Comparison of ENCODE assay signal across 8 mouse cellular contexts in genomic region chr13:62623577-62624276, GRCm38 (mm10). TPM values are rescaled to one million over a fixed set of nuclear protein-coding genes. Genes with fewer than 3 reads are reported as not detected.
DNase-seq lines count a peak whose midpoint lies in the region; ATAC-seq and TF ChIP-seq lines count a peak whose summit lies in the region.
"Not testable (repeated sequence)": the region's sequence is repeated elsewhere in the genome, so short reads cannot be mapped to it uniquely, and the experiment has no call there.

6720489N17Rik (minus strand) TSS chr13:62624182.

- TF ChIP-seq EP300 in MEL (IDR thresholded peaks at IDR 0.05; ENCODE audit: low read depth in 1 of 2, low read length in 2 of 2); liver, postnatal 0 days (IDR thresholded peaks at IDR 0.05; ENCODE audit: low read depth): not testable (repeated sequence)

- not testable (repeated sequence) for TF ChIP-seq CTCF in MEL (IDR thresholded peaks at IDR 0.05 in 2 of 3, conservative IDR thresholded peaks at IDR 0.05 in 1 of 3; ENCODE audit: control insufficient read depth in 1 of 3, insufficient read depth in 1 of 3, low read depth in 2 of 3, low read length in 3 of 3, poor library complexity in 1 of 3, severe bottlenecking in 1 of 3); liver, postnatal 0 days (IDR thresholded peaks at IDR 0.05; ENCODE audit: low read depth)

- intact Hi-C loops in heart, postnatal 14 days (cut with DNase I), result loop anchor here (2.0 to 10.0 kb wide), 2 partner anchors 141 to 233 kb away; partner anchors contain the start of gene Platr25

- not testable (repeated sequence) for H3K79me2 ChIP-seq in MEL (ENCODE audit: control insufficient read depth, insufficient read depth, low read length, poor library complexity)

- peak within 1 kb of the TSS; percentile 63 for H3K27ac ChIP-seq in MEL (ENCODE audit: control insufficient read depth, low read depth, low read length)
- not testable (repeated sequence) for H3K27ac ChIP-seq in forebrain, embryonic 15.5 days (replicated peaks); liver, postnatal 0 days (ENCODE audit: low read depth); neural tube, embryonic 13.5 days (replicated peaks)

- peak; percentile 95 for DNase-seq in MEL (ENCODE audit: low read depth, low spot score)
- peak; percentile 54 to 75 for DNase-seq in cerebellum, adult 18-20 months
- DNase-seq in heart, postnatal 14 days, result peak; percentile 71 to 79
- peak; percentile 76 for DNase-seq in large intestine, adult 2 months (ENCODE audit: low read depth, low spot score)
- peak; percentile 73 for DNase-seq in liver, postnatal 0 days
- peak; percentile 50 for DNase-seq in telencephalon, adult 2 months (ENCODE audit: low read depth, low spot score)

- not testable (repeated sequence) for H3K27me3 ChIP-seq in MEL (ENCODE audit: control insufficient read depth in 1 of 2, insufficient read depth in 2 of 2, low read length in 2 of 2); forebrain, embryonic 15.5 days; liver, postnatal 0 days (ENCODE audit: insufficient read depth, low read length); neural tube, embryonic 13.5 days

- H3K4me2 ChIP-seq in forebrain, embryonic 15.5 days (replicated peaks), result peak within 1 kb of the TSS; percentile 56
- H3K4me2 ChIP-seq in liver, postnatal 0 days (ENCODE audit: low read depth, low read length), result peak within 1 kb of the TSS; percentile 64
- H3K4me2 ChIP-seq in neural tube, embryonic 13.5 days, result peak within 1 kb of the TSS; percentile 58

- not testable (repeated sequence) for H3K36me3 ChIP-seq in MEL (ENCODE audit: control insufficient read depth in 1 of 2, insufficient read depth in 2 of 2, low read length in 2 of 2); forebrain, embryonic 15.5 days; liver, postnatal 0 days (replicated peaks; ENCODE audit: insufficient read depth, low read length); neural tube, embryonic 13.5 days

- TF ChIP-seq POLR2A in MEL (IDR thresholded peaks at IDR 0.05; ENCODE audit: control insufficient read depth in 1 of 2, insufficient read depth in 1 of 2, low read depth in 1 of 2, low read length in 2 of 2, poor library complexity in 1 of 2), result peak in 1 of 2 experiments; percentile 72; a peak in 2 of 4 replicates

- ATAC-seq in forebrain, embryonic 15.5 days (replicated peaks), result peak; percentile 100
- peak; percentile 100 for ATAC-seq in liver, postnatal 0 days
- ATAC-seq in neural tube, embryonic 13.5 days (ENCODE audit: low read depth), result peak; percentile 100

- H3K4me1 ChIP-seq in MEL (ENCODE audit: control insufficient read depth in 1 of 2, insufficient read depth in 2 of 2, low read length in 2 of 2); forebrain, embryonic 15.5 days; liver, postnatal 0 days (ENCODE audit: insufficient read depth); neural tube, embryonic 13.5 days (replicated peaks): not testable (repeated sequence)

- H3K4me3 ChIP-seq in MEL (ENCODE audit: control insufficient read depth in 1 of 2, insufficient read depth in 1 of 2, low read depth in 2 of 2, low read length in 2 of 2), result peak within 1 kb of the TSS; percentile 56 to 77
- peak within 1 kb of the TSS; percentile 53 for H3K4me3 ChIP-seq in forebrain, embryonic 15.5 days
- H3K4me3 ChIP-seq in liver, postnatal 0 days (ENCODE audit: low read depth, low read length), result peak within 1 kb of the TSS; percentile 48
- H3K4me3 ChIP-seq in neural tube, embryonic 13.5 days, result peak within 1 kb of the TSS; percentile 51

- TF ChIP-seq RAD21 in MEL (IDR thresholded peaks at IDR 0.05; ENCODE audit: low read depth, low read length), result not testable (repeated sequence)

- H3K9ac ChIP-seq in MEL (ENCODE audit: control insufficient read depth, low read depth, low read length, poor library complexity, severe bottlenecking), result peak within 1 kb of the TSS; percentile 54
- H3K9ac ChIP-seq in forebrain, embryonic 15.5 days (replicated peaks), result peak within 1 kb of the TSS; percentile 61
- peak within 1 kb of the TSS; percentile 48; the same call in 1 of the 2 replicates for H3K9ac ChIP-seq in liver, postnatal 0 days (replicated peaks)
- peak within 1 kb of the TSS; percentile 66 for H3K9ac ChIP-seq in neural tube, embryonic 13.5 days

- under 1% methylated on average over 15 of the region's 15 CpGs for WGBS in forebrain, embryonic 15.5 days
- WGBS in large intestine, adult 2 months, result under 1% methylated on average over 15 of the region's 15 CpGs
- WGBS in liver, postnatal 0 days (ENCODE audit: insufficient replicate concordance), result 3% methylated on average over 15 of the region's 15 CpGs
- WGBS in neural tube, embryonic 13.5 days, result under 1% methylated on average over 15 of the region's 15 CpGs

- not testable (repeated sequence) for H3K9me3 ChIP-seq in MEL (replicated peaks; ENCODE audit: insufficient read depth, low read length); forebrain, embryonic 15.5 days; liver, postnatal 0 days (ENCODE audit: low read length); neural tube, embryonic 13.5 days

TF ChIP-seq in MEL, 35 proteins besides CTCF, POLR2A, EP300 and RAD21:
- TF ChIP-seq NELFE (IDR thresholded peaks at IDR 0.05; ENCODE audit: low read depth, low read length) (peak; percentile 66; the same call in 1 of the 2 replicates), TBP (IDR thresholded peaks at IDR 0.05; ENCODE audit: low read depth, low read length) (peak; percentile 49; the same call in 1 of the 2 replicates)

RNA-seq across cellular contexts. Expression of gene 6720489N17Rik, which starts in this region (rescaled TPM):
- 6.7 TPM in 2 replicates for total RNA-seq in MEL (2012; rRNA removed)
- polyA plus RNA-seq in MEL (2012; ENCODE audit: insufficient read depth in 1 of 2, insufficient read length in 2 of 2, low read depth in 1 of 2, low replicate concordance in 2 of 2, missing spikeins in 1 of 2), result 100 to 1,000 TPM in 1 of 2 experiments, 1 to 10 TPM in 1; 6.2 to 159 TPM
- 9.8 and 12.4 TPM in 2 replicates for polyA plus RNA-seq in forebrain, embryonic 15.5 days (2015; fragmentation: Nextera tagmentation; extraction: Ambion mirVana)
- total RNA-seq in heart, postnatal 14 days (2021), result 1 to 10 TPM; 1.0 to 1.2 TPM
- 0.19 and 0.36 TPM in 2 replicates for polyA plus RNA-seq in large intestine, adult 2 months (2012; rRNA removed)
- 1.3 and 1.4 TPM in 2 replicates for polyA plus RNA-seq in liver, postnatal 0 days (2015; fragmentation: Nextera tagmentation; extraction: Ambion mirVana)
- 9.4 and 11.3 TPM in 2 replicates for polyA plus RNA-seq in neural tube, embryonic 13.5 days (2015; fragmentation: Nextera tagmentation; extraction: Ambion mirVana)

Comparison
In these comparisons a context has a peak if more than half of its experiments do, and no peak if none do; other contexts are left out.
1. Peak in DNase-seq in large intestine, adult 2 months; RNA of the gene not detected or under 1 TPM.